Mouse (Mus musculus) kidney, adult 11 months (tissue): Measurements from ENCODE around the gene Kcnq1.

Experiments
- DNase-seq: peaks from one replicate; pipeline ENCODE4 v3.0.0; 2022

Kcnq1 gene

DNA sequence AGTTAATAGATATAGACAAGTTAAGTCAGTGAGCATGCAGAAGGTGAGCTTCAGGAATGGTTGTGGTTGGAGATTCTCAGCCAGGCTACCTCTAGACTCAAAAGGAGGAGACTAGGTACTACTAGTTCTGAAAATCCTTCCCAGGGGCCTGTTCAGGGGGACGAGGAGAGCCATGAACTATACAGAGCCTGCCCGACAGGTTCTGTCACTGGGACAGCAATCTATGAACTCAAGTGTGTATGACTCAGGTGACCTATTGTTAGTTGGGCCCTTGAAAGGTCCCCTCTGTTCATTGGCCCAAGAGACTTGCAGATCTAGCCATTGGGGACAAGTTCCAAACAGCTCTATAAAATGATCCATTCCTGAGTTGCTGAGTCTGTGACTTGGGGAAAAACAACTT, 82.4 kb downstream of the Kcnq1 start:
- DNase-seq: no peak

DNA sequence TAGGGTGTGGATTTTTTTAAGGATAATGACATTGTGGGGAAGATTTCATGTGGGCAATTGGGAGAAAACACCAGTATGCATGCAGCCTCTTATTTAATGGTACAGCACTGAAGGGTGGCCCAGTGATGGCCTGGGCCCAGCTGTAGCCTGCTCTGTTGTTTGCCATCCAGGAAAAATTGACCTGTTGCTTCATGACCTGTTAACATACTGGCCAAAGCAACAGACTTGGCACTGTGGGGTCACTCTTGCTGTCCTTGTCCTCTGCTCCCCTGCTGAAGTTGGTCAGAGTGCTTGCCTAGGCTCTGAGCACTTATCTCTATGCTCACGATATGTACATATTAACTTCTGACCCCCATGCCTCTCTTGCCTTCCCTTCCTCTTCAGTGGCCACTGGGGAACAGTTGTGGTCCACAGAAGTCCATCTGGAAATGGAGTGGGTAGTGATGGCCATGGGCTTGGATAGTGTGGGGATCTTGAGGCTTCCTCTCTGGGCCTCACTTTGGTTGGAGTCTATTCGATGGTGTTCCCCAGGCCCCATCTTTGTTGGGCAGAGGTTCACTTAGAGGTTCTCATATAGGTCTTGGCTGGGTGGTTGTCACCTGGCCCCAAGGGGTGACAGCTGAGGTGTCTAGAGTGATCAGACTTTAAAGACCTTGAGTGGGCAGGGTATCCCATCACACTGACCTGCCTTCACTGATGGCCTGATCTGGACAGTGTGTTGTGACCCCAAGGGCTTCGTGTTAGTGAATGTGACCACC, 84.0 kb downstream of the Kcnq1 start:
- DNase-seq: no peak

DNA sequence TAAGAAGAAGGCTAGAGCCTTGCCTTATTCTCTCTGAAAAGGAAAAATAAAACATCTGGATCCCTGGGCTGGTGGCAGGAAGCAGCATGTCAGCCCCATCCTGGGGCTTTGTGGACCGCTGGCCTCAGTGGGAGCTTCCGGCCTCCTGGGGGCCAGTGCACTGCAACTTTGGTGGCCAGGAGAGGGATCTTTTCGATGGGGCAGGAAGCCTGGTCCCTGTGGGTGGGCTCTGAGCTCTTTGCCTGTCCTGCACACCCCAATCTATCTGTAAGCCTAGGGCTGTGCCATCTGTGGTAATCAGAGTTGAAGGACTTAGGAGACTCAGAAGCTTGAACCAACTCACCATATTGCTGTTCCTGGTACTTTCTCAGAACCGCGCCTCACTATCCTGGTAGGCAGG, 84.7 kb downstream of the Kcnq1 start:
- DNase-seq: no peak

DNA sequence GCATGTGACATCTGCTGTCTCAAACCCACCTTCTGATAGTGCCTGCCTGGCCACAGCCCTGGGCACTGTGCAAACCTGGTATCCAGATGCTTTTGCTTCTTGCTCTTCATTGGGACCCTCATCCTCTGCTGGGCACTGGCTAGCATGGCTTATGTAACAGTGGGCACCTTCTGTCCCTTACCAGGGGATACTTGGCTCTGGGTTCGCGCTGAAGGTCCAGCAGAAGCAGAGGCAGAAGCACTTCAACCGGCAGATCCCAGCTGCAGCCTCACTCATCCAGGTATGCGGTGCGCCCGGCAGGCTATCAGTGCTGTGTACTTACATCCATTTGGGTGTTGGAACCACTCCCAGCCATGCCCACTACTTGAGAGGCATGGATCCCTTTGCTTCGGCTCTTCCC, 86.2 kb downstream of the Kcnq1 start:
- DNase-seq: peak; percentile 0

DNA sequence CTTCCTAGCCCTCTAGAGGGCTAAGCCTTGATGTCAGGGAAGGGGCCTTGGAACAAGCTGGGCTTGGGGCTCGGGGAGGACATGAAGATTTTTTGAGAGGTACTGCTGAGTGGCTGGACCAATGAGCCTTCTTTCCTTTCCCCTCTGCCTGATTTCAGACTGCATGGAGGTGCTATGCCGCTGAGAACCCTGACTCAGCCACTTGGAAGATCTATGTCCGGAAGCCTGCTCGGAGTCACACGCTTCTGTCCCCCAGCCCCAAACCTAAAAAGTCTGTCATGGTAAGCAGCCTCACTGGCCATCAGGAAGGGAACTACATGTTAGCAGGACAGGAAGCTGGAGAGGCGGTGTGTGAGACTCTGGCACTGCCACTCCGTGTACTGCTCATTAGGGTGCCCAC, 87.9 kb downstream of the Kcnq1 start:
- DNase-seq: no peak

DNA sequence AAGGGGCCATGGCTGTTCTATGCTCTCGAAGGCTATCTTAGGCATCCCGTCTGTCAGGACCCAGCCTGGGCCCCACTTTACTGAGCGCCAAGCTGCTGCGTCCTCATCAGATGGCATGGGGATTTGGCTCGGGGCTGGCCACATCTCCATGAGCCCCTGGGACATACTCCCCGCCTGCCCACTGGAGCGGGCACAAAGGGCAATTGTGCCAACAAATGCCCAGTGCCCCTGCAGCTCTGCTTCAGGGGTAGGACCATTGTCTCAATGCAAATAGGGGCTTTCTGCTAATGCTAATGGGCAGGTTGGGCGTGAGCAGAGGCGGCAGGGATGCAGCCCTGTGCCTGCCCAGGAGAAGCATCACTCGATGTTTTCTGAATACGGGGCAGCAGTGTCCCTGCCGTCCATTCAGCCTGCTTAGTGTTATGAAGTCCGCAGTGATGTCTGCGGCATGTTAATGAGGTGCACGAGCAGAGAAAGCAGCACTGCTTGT, 91.8 kb downstream of the Kcnq1 start:
- DNase-seq: peak; percentile 1

DNA sequence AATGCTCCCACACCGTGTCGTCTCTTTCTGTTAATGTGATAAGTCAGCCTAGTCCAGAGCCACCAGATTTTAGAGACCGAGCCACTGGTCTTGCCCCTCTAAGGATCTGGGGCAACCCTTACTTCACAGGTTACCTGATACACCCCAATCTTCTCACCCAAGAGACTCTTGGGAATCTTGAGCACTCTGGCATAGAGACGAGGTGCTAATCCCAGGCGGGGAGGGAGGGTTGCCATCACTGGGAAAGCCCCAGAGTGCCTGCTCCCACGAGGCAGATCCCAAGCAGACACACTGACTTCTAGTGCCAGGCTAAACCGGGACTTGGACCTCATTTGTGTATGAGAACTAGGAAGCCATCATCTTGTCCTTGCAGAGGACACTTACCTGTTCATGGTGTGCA, 92.3 kb downstream of the Kcnq1 start:
- DNase-seq: no peak

DNA sequence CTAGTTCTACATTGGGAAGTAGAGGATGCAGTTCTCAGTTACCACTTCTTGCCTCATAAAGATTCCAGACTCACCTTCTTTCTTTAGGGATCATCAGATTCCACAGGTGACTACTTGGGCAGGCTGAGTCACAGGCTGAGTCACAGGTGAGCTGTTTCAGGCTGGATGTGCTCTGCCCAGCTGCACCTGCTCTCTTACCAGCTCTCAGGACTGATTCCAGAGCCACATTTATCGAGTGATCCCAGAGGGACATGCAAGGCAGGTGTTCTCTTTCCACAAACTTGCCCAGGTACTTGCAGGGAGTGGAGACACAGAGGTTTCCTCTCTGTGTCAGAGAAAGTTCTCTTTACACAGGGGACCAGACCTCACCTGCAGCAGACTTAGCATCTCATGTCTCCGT, 95.1 kb downstream of the Kcnq1 start:
- DNase-seq: no peak

DNA sequence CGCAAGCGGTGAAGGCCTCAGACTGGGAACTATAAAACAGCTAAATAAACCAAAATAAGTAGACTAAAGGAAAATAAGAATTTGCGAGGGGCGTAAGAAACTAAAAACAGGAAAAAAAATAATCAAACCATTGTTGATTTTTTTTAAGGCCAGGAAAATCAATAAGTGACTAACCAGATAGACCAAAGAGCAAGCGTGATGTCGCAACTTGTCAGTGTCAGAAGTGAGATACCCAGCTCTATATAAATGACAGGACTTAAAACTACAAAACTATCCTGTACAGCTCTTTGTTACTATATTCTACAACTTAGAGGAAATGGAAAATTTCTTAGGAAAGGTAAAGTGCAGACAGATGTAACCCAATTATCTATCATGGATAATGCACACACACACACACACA, 97.7 kb downstream of the Kcnq1 start:
- DNase-seq: no peak

DNA sequence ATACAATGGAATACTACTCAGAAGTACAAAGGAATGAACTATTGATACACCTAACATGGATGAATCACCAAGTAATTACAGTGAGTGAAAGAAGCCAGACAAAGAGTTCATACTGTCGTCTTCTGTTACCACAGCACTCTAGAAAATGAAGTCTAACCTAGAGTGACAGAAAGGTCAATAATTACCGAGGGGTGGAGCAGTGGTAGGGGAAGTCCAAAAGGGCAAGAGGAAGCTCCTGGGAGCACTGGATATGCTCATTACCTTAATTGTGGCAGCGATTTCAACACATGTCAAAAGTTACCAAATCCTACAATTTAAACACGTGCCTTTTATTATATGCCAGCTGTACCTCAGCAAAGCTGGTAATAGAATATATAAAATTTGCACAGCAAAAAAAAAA, 100.9 kb downstream of the Kcnq1 start:
- DNase-seq: peak; percentile 61

DNA sequence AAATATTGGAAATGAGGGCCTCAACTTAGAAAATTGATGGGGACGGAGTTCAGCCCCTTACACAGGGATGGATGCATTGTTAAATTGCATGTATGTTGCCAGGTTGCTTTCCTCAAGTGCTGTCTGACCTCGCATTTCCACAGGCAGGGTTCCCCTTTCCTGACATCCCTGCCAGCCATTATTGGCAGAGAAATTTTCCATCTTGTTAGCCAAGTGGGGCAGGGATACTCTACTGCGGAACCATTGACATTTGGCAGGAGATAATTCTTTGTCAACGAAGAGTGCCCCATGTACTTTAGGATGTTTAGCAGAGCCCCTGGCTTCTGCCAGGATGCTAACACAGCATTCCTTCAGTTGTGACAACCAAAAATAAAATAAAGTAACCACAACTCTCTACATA, 104.6 kb downstream of the Kcnq1 start:
- no peak for DNase-seq

DNA sequence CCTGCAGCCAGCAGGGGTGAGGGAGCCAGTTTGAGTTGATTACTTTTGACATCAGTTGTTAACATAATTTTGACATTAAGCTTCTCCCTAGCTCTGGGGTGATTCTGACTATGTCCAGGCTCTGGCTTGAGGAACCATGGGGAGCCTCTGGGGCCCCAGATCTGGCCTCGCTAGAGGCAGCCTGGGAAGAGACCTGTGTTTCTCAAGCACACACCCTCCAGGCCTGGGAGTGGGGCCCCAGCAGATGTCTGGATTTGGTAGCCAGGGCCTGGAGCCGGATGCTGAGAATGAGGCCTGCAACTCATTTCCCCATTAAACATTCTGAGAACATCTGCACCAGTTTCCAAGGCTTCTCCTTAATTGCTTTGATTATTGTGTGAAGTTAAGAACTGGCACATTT, 145.0 kb downstream of the Kcnq1 start:
- DNase-seq: no peak

DNA sequence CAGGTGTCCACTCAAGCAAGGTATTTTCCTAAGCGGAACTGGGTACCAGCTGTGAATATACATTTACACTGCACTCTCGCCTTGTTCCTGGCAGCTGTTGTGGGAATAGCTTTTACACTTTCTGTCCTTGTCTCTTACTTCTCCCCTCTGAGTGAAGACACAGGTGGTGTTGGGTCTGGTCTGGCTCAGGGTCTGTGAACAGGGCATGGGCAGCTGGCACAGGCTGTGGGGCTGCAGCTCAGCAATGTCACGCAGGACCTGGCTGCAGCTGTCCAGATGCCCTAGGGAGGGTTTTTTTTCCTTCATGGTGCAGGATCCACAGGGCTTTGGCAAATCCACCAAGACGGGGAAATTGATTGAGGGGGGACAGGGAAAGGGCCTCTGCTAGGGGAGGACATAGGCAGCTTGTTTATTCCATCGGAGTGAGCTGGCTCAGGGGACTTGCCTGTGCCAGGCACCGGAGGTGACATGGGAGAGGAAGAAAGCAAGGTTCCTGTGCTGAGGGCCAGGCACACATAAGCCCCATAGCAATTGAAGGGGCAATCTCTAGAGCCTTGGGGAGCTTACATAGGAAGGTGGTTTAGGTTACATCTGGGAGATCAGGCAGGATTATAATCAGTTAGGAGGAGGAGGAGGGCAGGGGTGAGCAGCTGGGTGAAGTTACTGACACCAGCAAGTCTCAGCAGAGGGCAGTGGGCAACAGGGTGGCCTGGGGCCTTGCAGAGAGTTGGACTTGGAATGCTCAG, 147.1 kb downstream of the Kcnq1 start:
- DNase-seq: no peak

DNA sequence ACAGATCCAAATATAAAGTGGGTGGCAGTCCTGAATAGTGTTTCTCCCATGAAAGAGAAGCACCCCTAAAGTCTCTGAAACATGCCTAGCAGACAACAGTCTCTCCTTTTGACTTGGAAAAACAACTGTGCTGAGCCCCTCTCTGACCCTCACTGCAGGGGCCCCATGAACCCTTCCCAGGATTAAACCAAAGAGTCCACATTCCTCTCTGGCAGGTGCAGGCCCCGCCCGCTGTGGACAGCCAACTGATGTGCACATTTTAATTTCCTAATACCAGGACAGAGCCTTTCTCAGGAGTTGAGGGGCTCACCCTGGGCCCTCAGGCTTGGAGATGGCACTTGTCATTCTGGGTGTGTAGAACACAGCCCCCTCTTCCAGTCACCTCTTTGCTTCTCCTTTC, 148.7 kb downstream of the Kcnq1 start:
- DNase-seq: no peak

DNA sequence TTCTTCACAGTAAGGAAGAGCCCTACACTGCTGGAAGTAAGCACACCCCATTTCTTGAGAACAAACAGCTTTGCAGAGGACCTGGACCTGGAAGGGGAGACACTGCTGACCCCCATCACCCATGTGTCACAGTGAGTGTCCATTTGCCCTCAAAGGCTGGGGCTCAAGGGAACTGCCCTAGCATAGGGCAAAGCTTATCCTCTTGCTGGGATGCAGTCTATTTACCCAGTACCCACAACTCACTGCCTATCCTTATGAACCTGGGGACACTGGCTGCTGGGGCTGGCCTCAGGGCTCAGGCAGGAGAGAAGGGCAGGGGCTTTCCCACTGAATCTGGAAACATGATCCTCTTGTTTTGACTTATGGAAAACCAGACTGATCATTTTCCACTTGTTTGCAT, 155.1 kb downstream of the Kcnq1 start:
- no peak for DNase-seq

DNA sequence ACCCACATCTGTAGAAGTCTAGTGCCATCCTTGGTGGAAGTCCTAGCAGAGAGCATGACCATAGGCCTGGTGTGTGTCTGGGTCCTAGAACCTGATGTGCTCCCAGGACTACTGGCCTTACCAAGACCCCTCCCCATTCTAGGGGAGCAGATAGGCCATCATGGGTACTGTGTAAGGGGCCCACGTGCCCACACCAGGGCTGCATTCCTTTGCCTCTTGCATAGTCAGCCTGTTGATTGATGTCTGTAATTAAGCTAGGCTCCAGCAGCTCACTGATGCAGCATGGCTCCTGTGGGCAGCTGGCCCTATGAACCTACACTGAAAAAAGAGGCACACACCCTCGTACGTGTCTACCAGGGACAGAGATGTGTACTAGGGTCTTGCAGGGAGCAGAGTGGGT, 157.4 kb downstream of the Kcnq1 start:
- no peak for DNase-seq

DNA sequence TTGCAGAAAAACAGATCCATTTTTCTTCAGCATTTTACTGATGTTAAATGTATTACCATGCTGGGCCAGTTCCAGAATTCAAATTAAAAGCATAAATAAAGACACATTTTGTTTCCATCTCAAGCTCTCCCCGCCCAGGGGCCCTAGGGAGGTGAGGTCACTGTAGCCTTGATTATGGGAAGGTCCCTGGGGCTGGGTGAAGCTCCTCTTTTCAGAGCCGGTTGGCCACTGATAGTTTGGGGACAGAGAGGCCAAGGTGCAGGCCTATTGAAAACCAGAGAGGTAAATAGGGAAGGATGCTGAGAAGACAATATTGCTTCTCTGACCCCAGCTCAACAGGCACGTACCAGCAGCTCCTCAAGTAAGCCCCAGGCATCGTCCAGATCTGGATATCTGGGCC, 157.8 kb downstream of the Kcnq1 start:
- no peak for DNase-seq

DNA sequence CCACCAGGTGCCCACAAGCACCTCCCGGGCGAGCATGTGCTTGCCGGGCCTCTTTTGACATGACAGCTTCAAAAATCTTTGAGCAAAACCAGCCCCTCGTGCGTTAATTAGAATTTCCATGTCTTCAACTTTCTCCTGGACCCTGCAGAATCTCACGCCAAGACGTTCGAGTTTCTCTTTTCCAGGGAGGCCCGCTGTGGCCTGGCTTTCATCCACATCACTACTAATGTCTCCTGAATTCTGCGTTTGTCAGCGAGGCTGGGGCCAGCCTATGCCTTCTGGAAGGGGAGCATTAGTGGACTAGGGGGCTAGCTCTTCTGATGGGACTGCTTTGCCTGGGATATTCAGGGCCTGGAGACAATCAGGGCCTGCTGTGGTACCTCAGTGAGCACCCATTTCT, 159.2 kb downstream of the Kcnq1 start:
- no peak for DNase-seq

DNA sequence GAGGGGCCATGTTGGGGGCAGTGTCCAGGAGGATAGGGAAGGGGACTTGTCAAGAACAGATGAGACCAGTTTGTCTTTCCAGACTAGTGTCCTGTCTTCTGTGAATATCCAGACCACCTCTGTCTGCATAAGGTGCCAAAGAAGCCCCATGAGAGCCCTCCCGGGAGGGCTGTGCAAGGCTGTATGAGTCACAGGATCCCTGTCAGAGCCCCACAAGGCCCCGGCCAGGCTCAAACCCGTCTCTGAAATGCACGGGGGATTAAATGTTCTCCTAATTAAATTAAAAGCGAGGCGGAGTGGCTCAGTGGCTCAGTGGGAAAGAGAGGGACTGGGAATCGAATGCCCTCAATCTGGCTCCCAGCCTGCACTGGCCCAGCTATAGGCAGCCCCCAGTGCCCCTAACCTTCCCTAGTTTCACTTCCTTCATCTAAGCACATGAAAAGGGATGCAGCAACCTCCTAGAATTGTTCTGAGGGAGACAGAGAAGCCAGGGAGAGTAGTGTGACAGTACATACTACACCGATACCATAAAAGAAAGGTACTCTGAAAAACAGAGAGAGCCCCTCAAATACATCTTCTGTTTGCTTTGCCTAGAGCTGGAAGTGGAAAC, 159.8 kb downstream of the Kcnq1 start:
- no peak for DNase-seq

DNA sequence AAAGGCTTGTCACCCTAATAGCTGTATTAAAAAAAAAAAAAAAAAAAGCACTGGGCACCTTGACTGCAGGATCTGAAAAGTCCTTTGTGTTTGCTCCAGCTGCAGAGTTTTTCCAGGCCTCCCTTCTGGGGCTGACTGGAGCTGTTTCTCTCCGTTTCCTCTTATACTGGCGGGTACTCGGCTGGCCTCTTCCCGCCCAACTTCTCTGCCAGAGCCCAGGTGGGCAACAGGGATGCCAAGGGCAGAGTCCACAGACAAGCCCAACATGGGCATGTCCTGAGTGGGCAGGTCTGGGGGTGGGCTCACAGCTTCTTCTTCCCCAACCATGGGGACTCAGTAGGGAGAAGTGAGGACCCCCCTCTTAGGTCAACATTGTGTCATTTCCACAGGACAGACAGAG, 167.6 kb downstream of the Kcnq1 start:
- DNase-seq: no peak

DNA sequence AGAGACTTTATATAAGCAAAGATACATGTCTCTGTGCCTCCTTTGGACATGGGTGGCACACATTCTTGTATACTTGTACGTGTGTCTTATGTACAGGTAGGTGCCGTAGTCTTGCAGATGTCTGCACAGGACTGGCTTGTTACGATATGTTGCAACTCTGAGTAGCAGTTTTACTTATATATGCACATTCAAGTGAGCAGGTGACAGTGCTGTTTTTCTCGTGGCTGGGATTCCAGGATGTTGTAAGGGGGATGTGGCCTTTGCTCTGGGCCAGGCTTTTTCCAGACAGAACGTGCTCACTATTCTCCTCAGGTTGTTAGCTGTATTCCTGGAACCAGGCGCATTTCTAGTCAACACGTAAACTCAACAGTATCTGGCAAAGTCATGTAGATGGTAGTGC, 168.9 kb downstream of the Kcnq1 start:
- DNase-seq: no peak

DNA sequence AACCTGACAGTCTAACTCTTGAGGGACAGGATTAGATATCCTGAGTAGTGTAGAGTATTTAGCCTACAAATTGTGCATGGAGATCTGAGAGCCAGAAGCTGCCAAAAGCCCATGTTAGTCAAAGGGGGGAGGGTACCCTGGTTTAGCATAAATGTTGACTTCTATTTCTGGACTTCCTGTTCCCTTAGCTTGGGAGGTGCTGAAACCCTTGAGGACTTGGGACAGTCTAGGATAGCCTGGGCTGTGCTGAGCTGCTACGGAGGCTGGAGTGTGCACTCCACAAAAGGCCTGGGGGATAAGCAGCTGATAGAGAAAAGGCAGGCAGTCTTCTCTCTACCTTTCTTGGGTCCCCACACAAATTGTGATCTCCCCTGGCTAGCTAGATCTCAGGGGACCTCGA, 177.5 kb downstream of the Kcnq1 start:
- DNase-seq: no peak

DNA sequence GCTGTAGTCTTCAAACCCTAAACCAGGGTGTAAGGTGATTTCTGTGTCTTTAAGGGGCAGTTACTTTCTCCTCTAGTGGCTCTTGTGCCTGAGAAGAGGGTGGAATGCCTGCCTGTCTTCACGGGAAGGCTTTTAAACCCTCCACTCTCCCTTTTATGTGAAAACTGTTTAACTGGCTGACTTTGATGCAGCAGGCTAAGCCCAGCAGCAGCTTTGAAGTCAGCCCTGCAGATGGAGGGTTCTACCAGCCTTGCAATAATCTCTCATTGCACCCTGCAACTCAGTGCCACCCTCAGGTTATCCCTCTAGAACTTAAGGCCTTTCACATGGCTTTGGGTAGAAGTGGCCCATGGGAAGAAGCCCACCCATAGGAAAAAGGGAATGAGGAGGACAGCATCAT, 178.7 kb downstream of the Kcnq1 start:
- DNase-seq: no peak

DNA sequence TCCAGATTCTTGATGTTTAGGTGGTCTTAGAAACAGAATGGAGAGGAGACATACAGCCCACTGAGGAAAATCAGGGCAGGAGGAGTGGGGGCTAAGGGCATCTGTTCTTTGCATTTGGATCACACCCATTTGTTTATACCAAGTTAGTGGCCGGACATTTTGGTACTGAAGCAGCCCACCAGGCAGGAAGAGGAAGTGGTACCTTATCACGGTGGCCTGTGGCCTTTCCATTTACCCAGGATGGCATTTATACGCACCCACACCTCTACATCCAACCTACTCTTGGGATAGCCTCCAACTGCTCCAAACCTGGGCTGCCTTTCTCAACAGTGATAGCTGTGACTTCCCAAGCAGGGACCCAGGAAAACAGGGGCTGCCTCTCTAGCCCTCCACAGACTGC, 179.3 kb downstream of the Kcnq1 start:
- DNase-seq: no peak
